8 mouse cellular contexts compared by ENCODE assay signal in the genomic region with DNA sequence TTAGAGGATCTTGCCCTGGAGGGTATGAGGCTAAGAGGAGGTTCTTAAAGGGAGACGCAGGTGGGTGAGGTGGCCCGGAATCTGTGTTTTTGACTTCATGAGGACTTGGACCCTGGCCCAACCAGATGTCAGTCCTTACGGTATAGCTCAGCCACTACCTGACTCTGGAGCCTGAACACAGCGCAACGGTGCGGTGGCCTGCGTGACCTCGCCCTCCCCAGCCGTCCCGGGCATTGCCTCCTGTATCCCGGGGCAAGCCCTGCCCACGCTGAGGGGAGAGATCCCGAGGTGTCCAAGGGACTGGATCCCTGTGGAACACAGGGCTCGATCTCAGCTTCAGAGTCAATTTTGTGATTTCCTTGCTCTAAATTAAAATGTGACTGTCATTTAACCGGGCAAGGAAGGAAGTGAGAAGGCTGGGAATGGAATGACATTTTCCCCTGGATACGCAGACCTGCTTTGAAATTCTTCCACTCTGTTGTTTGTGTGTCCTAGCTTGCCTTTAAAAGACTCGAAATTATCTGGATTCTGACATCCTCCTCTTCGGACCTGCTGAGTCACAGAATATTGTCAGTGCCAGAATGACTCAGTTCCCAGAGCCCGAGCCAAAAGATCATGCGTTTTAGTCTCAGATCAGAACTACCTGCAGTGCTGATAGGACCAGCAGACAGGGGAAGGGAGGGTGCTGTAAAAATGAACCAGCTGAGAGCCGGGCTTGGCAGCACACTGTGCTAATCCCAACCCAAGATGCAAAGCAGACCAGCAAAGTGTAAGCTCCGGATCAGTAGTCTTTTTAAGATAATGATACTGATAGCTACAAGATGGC. TPM values are rescaled to one million over a fixed set of nuclear protein-coding genes. Genes with fewer than 3 reads are reported as not detected.
DNase-seq lines count a peak whose midpoint lies in the region; ATAC-seq and TF ChIP-seq lines count a peak whose summit lies in the region.

No protein-coding gene starts in this region.

- TF ChIP-seq CTCF in forebrain, postnatal 0 days (IDR thresholded peaks at IDR 0.05; ENCODE audit: low read depth) = no peak

- ATAC-seq in forebrain, postnatal 0 days = no peak
- no peak; the same call in 1 of the 2 replicates for ATAC-seq in hindbrain, embryonic 12.5 days (ENCODE audit: low FRiP score)
- ATAC-seq in limb, embryonic 12.5 days (ENCODE audit: insufficient number of reproducible peaks, insufficient read depth, low FRiP score, low TSS enrichment, low read depth) = no peak; the same call in 1 of the 2 replicates
- ATAC-seq in midbrain, embryonic 15.5 days (replicated peaks) = peak; percentile 69

- H3K27ac ChIP-seq in forebrain, postnatal 0 days (ENCODE audit: low read depth, low read length) = peak overlapping the region; percentile 86
- H3K27ac ChIP-seq in hindbrain, embryonic 12.5 days = peak overlapping the region; percentile 89
- H3K27ac ChIP-seq in limb, embryonic 12.5 days = peak overlapping the region; percentile 94
- peak overlapping the region; percentile 85 for H3K27ac ChIP-seq in midbrain, embryonic 15.5 days

- peak overlapping the region; percentile 95 for H3K4me3 ChIP-seq in forebrain, postnatal 0 days (ENCODE audit: low read depth, low read length)
- H3K4me3 ChIP-seq in hindbrain, embryonic 12.5 days = peak overlapping the region; percentile 98
- H3K4me3 ChIP-seq in limb, embryonic 12.5 days (replicated peaks) = peak overlapping the region; percentile 97
- H3K4me3 ChIP-seq in midbrain, embryonic 15.5 days = peak overlapping the region; percentile 92

- WGBS in forebrain, postnatal 0 days = 4% methylated on average over 22 of the region's 22 CpGs
- 7% methylated on average over 22 of the region's 22 CpGs for WGBS in hindbrain, embryonic 12.5 days
- WGBS in limb, embryonic 12.5 days = 8% methylated on average over 22 of the region's 22 CpGs
- WGBS in midbrain, embryonic 15.5 days = 4% methylated on average over 22 of the region's 22 CpGs

- no peaks in the 10 kb centered on the region for H3K9me3 ChIP-seq in forebrain, postnatal 0 days (ENCODE audit: low read length)
- H3K9me3 ChIP-seq in hindbrain, embryonic 12.5 days (replicated peaks) = no peaks in the 10 kb centered on the region
- H3K9me3 ChIP-seq in limb, embryonic 12.5 days = no peaks in the 10 kb centered on the region
- no peaks in the 10 kb centered on the region for H3K9me3 ChIP-seq in midbrain, embryonic 15.5 days

- H3K4me2 ChIP-seq in forebrain, postnatal 0 days (ENCODE audit: low read depth) = peak overlapping the region; percentile 98
- H3K4me2 ChIP-seq in hindbrain, embryonic 12.5 days (replicated peaks) = peak overlapping the region; percentile 83
- peak overlapping the region; percentile 83 for H3K4me2 ChIP-seq in limb, embryonic 12.5 days
- H3K4me2 ChIP-seq in midbrain, embryonic 15.5 days = peak overlapping the region; percentile 85

- no peaks in the 10 kb centered on the region for H3K27me3 ChIP-seq in forebrain, postnatal 0 days (ENCODE audit: insufficient read depth, low read length)
- no peaks in the 10 kb centered on the region for H3K27me3 ChIP-seq in hindbrain, embryonic 12.5 days
- H3K27me3 ChIP-seq in limb, embryonic 12.5 days = no peaks in the 10 kb centered on the region
- H3K27me3 ChIP-seq in midbrain, embryonic 15.5 days (replicated peaks) = no peaks in the 10 kb centered on the region

- H3K36me3 ChIP-seq in forebrain, postnatal 0 days (ENCODE audit: insufficient read depth) = no peaks in the 10 kb centered on the region
- H3K36me3 ChIP-seq in hindbrain, embryonic 12.5 days = no peaks in the 10 kb centered on the region
- H3K36me3 ChIP-seq in limb, embryonic 12.5 days = no peaks in the 10 kb centered on the region
- no peaks in the 10 kb centered on the region for H3K36me3 ChIP-seq in midbrain, embryonic 15.5 days (replicated peaks)

- peak; percentile 31 for DNase-seq in thymus, postnatal 4 days
- no peak for DNase-seq in thymus, postnatal 14 days
- DNase-seq in c-Kit-positive CD71-positive TER-119-negative erythroid progenitor cells, embryonic 14.5 days (ENCODE audit: low read depth) = peak; percentile 63
- peak; percentile 53 for DNase-seq in forebrain, postnatal 0 days
- no peak for DNase-seq in c-Kit-positive CD71-positive TER-119-positive erythroid progenitor cells, embryonic 14.5 days (ENCODE audit: low spot score)

- H3K9ac ChIP-seq in forebrain, postnatal 0 days = peak overlapping the region; percentile 85
- H3K9ac ChIP-seq in hindbrain, embryonic 12.5 days = peak overlapping the region; percentile 93
- H3K9ac ChIP-seq in limb, embryonic 12.5 days (replicated peaks) = peak overlapping the region; percentile 50; the same call in 1 of the 2 replicates
- H3K9ac ChIP-seq in midbrain, embryonic 15.5 days = peak overlapping the region; percentile 93

- H3K4me1 ChIP-seq in forebrain, postnatal 0 days (ENCODE audit: insufficient read depth) = peaks cover 12% of the 10 kb centered on the region
- peaks cover 20% of the 10 kb centered on the region for H3K4me1 ChIP-seq in hindbrain, embryonic 12.5 days
- peaks cover 31% of the 10 kb centered on the region for H3K4me1 ChIP-seq in limb, embryonic 12.5 days (replicated peaks)
- peaks cover 30% of the 10 kb centered on the region for H3K4me1 ChIP-seq in midbrain, embryonic 15.5 days

RNA-seq across cellular contexts. Expression of a gene that starts 0.9 kb away (rescaled TPM):
- 25.2 and 42.4 TPM in 2 replicates for total RNA-seq in forebrain, postnatal 0 days (2014; rRNA removed)
- polyA plus RNA-seq in forebrain, postnatal 0 days (2015; fragmentation: Nextera tagmentation; extraction: Ambion mirVana) = 9.7 and 9.8 TPM in 2 replicates
- polyA plus RNA-seq in hindbrain, embryonic 12.5 days (2016; fragmentation: Nextera tagmentation; extraction: Ambion mirVana) = 35.7 and 36.0 TPM in 2 replicates
- 32.4 and 37.8 TPM in 2 replicates for polyA plus RNA-seq in limb, embryonic 12.5 days (2016; fragmentation: Nextera tagmentation; extraction: Ambion mirVana)
- polyA plus RNA-seq in midbrain, embryonic 15.5 days (2015; fragmentation: Nextera tagmentation; extraction: Ambion mirVana) = 15.9 and 16.0 TPM in 2 replicates

Comparison
In these comparisons a context has a peak if more than half of its experiments do, and no peak if none do; other contexts are left out.
1. DNase-seq: peak in thymus, postnatal 4 days (single experiment), c-Kit-positive CD71-positive TER-119-negative erythroid progenitor cells, embryonic 14.5 days (single experiment) and forebrain, postnatal 0 days (single experiment); none in thymus, postnatal 14 days (single experiment) and c-Kit-positive CD71-positive TER-119-positive erythroid progenitor cells, embryonic 14.5 days (single experiment).
2. Peak in every context shown above with its lines, with median percentiles within 50 percentile points of each other: H3K27ac ChIP-seq, H3K4me2 ChIP-seq, H3K4me3 ChIP-seq and H3K9ac ChIP-seq.